Mouse (Mus musculus) ES-Bruce4 (cell line): ENCODE results near the gene Efcab3. TPM values are rescaled to one million over a fixed set of nuclear protein-coding genes. Genes with fewer than 3 reads are reported as not detected.

Source experiments
- H3K27ac ChIP-seq: 2 replicates; pipeline ENCODE4 v1.5.1; 2012; ENCODE audit warnings: low read length, inconsistent platforms; ENCODE audit not compliant: insufficient read depth
- H3K27me3 ChIP-seq: 2 replicates; pipeline ENCODE4 v1.6.1; 2012; ENCODE audit warnings: mild to moderate bottlenecking, low read length, inconsistent platforms; ENCODE audit not compliant: control insufficient read depth, poor library complexity, insufficient read depth, severe bottlenecking
- H3K36me3 ChIP-seq: 2 replicates; pipeline ENCODE4 v1.6.1; 2012; ENCODE audit warnings: inconsistent platforms, mild to moderate bottlenecking, low read length, moderate library complexity; ENCODE audit not compliant: control insufficient read depth, poor library complexity, insufficient read depth, severe bottlenecking
- H3K4me1 ChIP-seq: one replicate; pipeline ENCODE4 v1.8.1; 2011; ENCODE audit warnings: low read length; ENCODE audit not compliant: control insufficient read depth, insufficient read depth
- H3K4me3 ChIP-seq: 2 replicates; pipeline ENCODE4 v1.5.1; 2011; ENCODE audit warnings: low read depth, mild to moderate bottlenecking, low read length
- H3K9ac ChIP-seq: 2 replicates; pipeline ENCODE4 v1.6.1; 2012; ENCODE audit warnings: low read depth, mild to moderate bottlenecking, inconsistent platforms; ENCODE audit not compliant: poor library complexity, severe bottlenecking
- H3K9me3 ChIP-seq: replicated peaks from 2 replicates; pipeline ENCODE4 v1.6.1; 2012; ENCODE audit warnings: mild to moderate bottlenecking, low read length, inconsistent platforms; ENCODE audit not compliant: control insufficient read depth, poor library complexity, insufficient read depth, severe bottlenecking
- CTCF ChIP-seq: IDR thresholded peaks from one replicate; pipeline ENCODE4 v1.8.1; 2011; ENCODE audit warnings: low read depth, low read length
- EP300 ChIP-seq: IDR thresholded peaks from 2 replicates; pipeline ENCODE4 v1.6.1; 2011; ENCODE audit warnings: low read depth, low read length; ENCODE audit not compliant: insufficient read depth
- POLR2A ChIP-seq: IDR thresholded peaks from one replicate; pipeline ENCODE4 v1.8.1; 2011; ENCODE audit warnings: low read length; ENCODE audit not compliant: insufficient read depth
- polyA plus RNA-seq: library from polyadenylated mRNA; stranded (reverse); fragments of >200 nt; gene quantifications from 2 replicates; pipeline ENCODE4 v1.2.4, GENCODE M21; 2011; ENCODE audit warnings: low read depth; ENCODE audit not compliant: missing spikeins, insufficient read depth, insufficient read length

Efcab3 gene
- polyA plus RNA-seq, 1 experiment: not detected

- H3K4me3 ChIP-seq: no peak overlapping the region
- no peak overlapping the region for H3K9ac ChIP-seq
- no peaks in the 10 kb centered on the region for H3K27me3 ChIP-seq
- TF ChIP-seq EP300 (no peak), POLR2A (no peak), CTCF (no peak)
- H3K27ac ChIP-seq: peak overlapping the region; percentile 32; the same call in 1 of the 2 replicates
- H3K4me1 ChIP-seq: peaks cover 10% of the 10 kb centered on the region
- no peaks in the 10 kb centered on the region for H3K9me3 ChIP-seq
- H3K36me3 ChIP-seq: no peaks in the 10 kb centered on the region
These were observed 86.4 kb downstream of the Efcab3 start for GRCm38 (mm10) chr11:105149766-105150165.

- TF ChIP-seq EP300 (no peak), POLR2A (no peak), CTCF (no peak)
- no peaks in the 10 kb centered on the region for H3K36me3 ChIP-seq
- H3K4me1 ChIP-seq: peaks cover 10% of the 10 kb centered on the region
- no peak overlapping the region for H3K4me3 ChIP-seq
- H3K9ac ChIP-seq: peak overlapping the region; percentile 4
- peak overlapping the region; percentile 51 for H3K27ac ChIP-seq
- no peaks in the 10 kb centered on the region for H3K9me3 ChIP-seq
- no peaks in the 10 kb centered on the region for H3K27me3 ChIP-seq
These were observed 87.3 kb downstream of the Efcab3 start for GRCm38 (mm10) chr11:105150691-105151090.

- Histone ChIP-seq H3K4me3 (peak overlapping the region; percentile 21), H3K27me3 (no peaks in the 10 kb centered on the region), H3K4me1 (peaks cover 10% of the 10 kb centered on the region), H3K9me3 (no peaks in the 10 kb centered on the region), H3K27ac (peak overlapping the region; percentile 51), H3K9ac (peak overlapping the region; percentile 4), H3K36me3 (no peaks in the 10 kb centered on the region)
- TF ChIP-seq EP300 (no peak), CTCF (no peak), POLR2A (no peak)
These were observed 88.0 kb downstream of the Efcab3 start for GRCm38 (mm10) chr11:105151226-105152016.

- H3K27ac ChIP-seq: peak overlapping the region; percentile 51
- H3K9me3 ChIP-seq: no peaks in the 10 kb centered on the region
- peaks cover 10% of the 10 kb centered on the region for H3K4me1 ChIP-seq
These were observed 88.6 kb downstream of the Efcab3 start for GRCm38 (mm10) chr11:105152017-105152300.

GRCm38 (mm10) chr11:105152357-105152899 is 89.0 kb downstream of the Efcab3 start:
- Histone ChIP-seq H3K4me3 (no peak overlapping the region), H3K9me3 (no peaks in the 10 kb centered on the region), H3K27ac (peak overlapping the region; percentile 46; the same call in 1 of the 2 replicates), H3K36me3 (no peaks in the 10 kb centered on the region), H3K9ac (peak overlapping the region; percentile 4), H3K27me3 (no peaks in the 10 kb centered on the region), H3K4me1 (peaks cover 10% of the 10 kb centered on the region)
- TF ChIP-seq EP300: peak; percentile 64; the same call in 1 of the 2 replicates
- TF ChIP-seq POLR2A: no peak
- TF ChIP-seq CTCF: no peak

More at GRCm38 (mm10) chr11:105152017-105152300, 88.6 kb downstream of the Efcab3 start:
- H3K36me3 ChIP-seq: no peaks in the 10 kb centered on the region
- H3K9ac ChIP-seq: peak overlapping the region; percentile 4
- TF ChIP-seq EP300 (0 out of 2 replicates have a peak, but pooled peaks have one; percentile 6), CTCF (no peak), POLR2A (no peak)
- no peaks in the 10 kb centered on the region for H3K27me3 ChIP-seq
- H3K4me3 ChIP-seq: peak overlapping the region; percentile 21; the same call in 1 of the 2 replicates
